In genomic region chr11:8685195-8685594, GRCm38 (mm10) we compare ENCODE assay signal across 22 mouse cellular contexts. TPM values are rescaled to one million over a fixed set of nuclear protein-coding genes. Genes with fewer than 3 reads are reported as not detected.
A peak's percentile ranks its signal among the peaks of the same experiment; 100 is the strongest.
DNase-seq lines count a peak whose midpoint lies in the region; ATAC-seq and TF ChIP-seq lines count a peak whose summit lies in the region.
"Had no signal": no experiment of that assay in that cellular context is flagged by ENCODE, and none has a peak within 500 bp of the region (broad histone marks: within the 10 kb centered on the region; RNA-seq: fewer than 3 reads in every experiment).

No protein-coding gene starts in this region.

- H3K4me3 ChIP-seq in macrophage (ENCODE audit: inconsistent target), result no peak overlapping the region
- H3K4me3 ChIP-seq in myocyte, result no peak overlapping the region
- H3K4me3 ChIP-seq: embryonic facial prominence, embryonic 10.5 days; forebrain, embryonic 13.5 days; gastrocnemius, adult 2 months; heart, embryonic 15.5 days; hindbrain, embryonic 10.5 days; intestine, embryonic 15.5 days had no signal

- TF ChIP-seq POLR2A in myocyte (IDR thresholded peaks at IDR 0.05; ENCODE audit: insufficient read length, low read depth), result no peak

- peak; percentile 75 for DNase-seq in 416B (ENCODE audit: low read depth)
- DNase-seq in Patski (ENCODE audit: low read depth, low spot score), result no peak
- DNase-seq in cerebellum, adult 11-12 months, result no peak
- DNase-seq in left cerebral cortex, adult 8-10 months (ENCODE audit: low spot score in 2 of 2), result no peak
- no peak for DNase-seq in embryo, embryonic 10.5 days (ENCODE audit: low spot score)
- DNase-seq: adrenal gland, adult 8-10 months; adrenal gland, postnatal 36 days; cerebellum, adult 8-10 months; cerebellum, postnatal 25 days; gastrocnemius, adult 2 months; gastrocnemius, postnatal 36 days; heart, adult 18-20 months; heart, postnatal 14 days had no signal

- no peaks in the 10 kb centered on the region for H3K36me3 ChIP-seq in macrophage (ENCODE audit: inconsistent target)
- H3K36me3 ChIP-seq in myocyte (ENCODE audit: control insufficient read depth, insufficient read depth), result no peaks in the 10 kb centered on the region
- H3K36me3 ChIP-seq: embryonic facial prominence, embryonic 10.5 days; heart, embryonic 15.5 days; hindbrain, embryonic 10.5 days; intestine, embryonic 15.5 days had no signal

- H3K4me2 ChIP-seq in myocyte (ENCODE audit: low read depth), result peak overlapping the region; percentile 70
- H3K4me2 ChIP-seq: forebrain, embryonic 13.5 days; heart, embryonic 11.5 days; heart, embryonic 15.5 days; hindbrain, embryonic 14.5 days; intestine, embryonic 15.5 days had no signal

- 0% methylated on average over 3 of the region's 3 CpGs for WGBS in macrophage (ENCODE audit: missing documents)

- H3K27me3 ChIP-seq in Patski (no peaks in the 10 kb centered on the region), myocyte (ENCODE audit: control insufficient read depth, insufficient read depth, insufficient read length) (no peaks in the 10 kb centered on the region)
- H3K27me3 ChIP-seq: forebrain, embryonic 13.5 days; heart, embryonic 15.5 days; intestine, embryonic 15.5 days had no signal

- ATAC-seq in Patski, result peak; percentile 33
- ATAC-seq: forebrain, embryonic 13.5 days; intestine, embryonic 15.5 days had no signal

- POLR2A ChIA-PET in Patski (lab: Charles Lee), result interaction anchor here (0.6 kb wide), 1 partner anchor 1490 kb away, joined by 3 read pairs; no protein-coding TSS in a partner anchor

- in situ Hi-C loops in Patski (cut with MboI; ENCODE audit: low pct_unique_long_range_greater_than_20kb), result no loop called here

- no peak for TF ChIP-seq CTCF in Patski (IDR thresholded peaks at IDR 0.05)

- CTCF ChIA-PET in Patski (lab: Charles Lee), result interaction anchor here (1.2 to 1.6 kb wide), 2 partner anchors 9 to 21 kb away, joined by 3 read pairs; no protein-coding TSS in a partner anchor

- H3K79me2 ChIP-seq in macrophage (ENCODE audit: inconsistent target) (no peaks in the 10 kb centered on the region), myocyte (ENCODE audit: control insufficient read depth, insufficient read depth) (no peaks in the 10 kb centered on the region)

- H3K27ac ChIP-seq in macrophage, result 0 out of 2 replicates have a peak overlapping the region, but pooled peaks have one; percentile 1
- H3K27ac ChIP-seq: forebrain, embryonic 13.5 days; gastrocnemius, adult 2 months; heart, embryonic 15.5 days; hindbrain, embryonic 10.5 days; hindbrain, embryonic 14.5 days; intestine, embryonic 15.5 days had no signal

- H3ac ChIP-seq in myocyte (ENCODE audit: control insufficient read depth, insufficient read length), result no peak overlapping the region

TF ChIP-seq in myocyte, 11 proteins besides CTCF, POLR2A, EP300 and RAD21:
- TF ChIP-seq MYOG (IDR thresholded peaks at IDR 0.05; ENCODE audit: control insufficient read depth in 1 of 3, insufficient read depth in 1 of 3, insufficient read length in 2 of 3, low read depth in 2 of 3) (peak in 1 of 3 experiments; percentile 61), MYOD1 (IDR thresholded peaks at IDR 0.05; ENCODE audit: control insufficient read depth in 1 of 3, insufficient read length in 2 of 3, low read depth in 2 of 3) (peak in 1 of 3 experiments; percentile 52), TCF3 (IDR thresholded peaks at IDR 0.05; ENCODE audit: insufficient read length, low read depth) (no peak), REST (IDR thresholded peaks at IDR 0.05; ENCODE audit: insufficient read depth, insufficient read length) (no peak), MAX (IDR thresholded peaks at IDR 0.05; ENCODE audit: low read depth) (peak; percentile 52), TCF12 (IDR thresholded peaks at IDR 0.05; ENCODE audit: insufficient read depth, poor library complexity, severe bottlenecking) (peak; percentile 4), USF1 (IDR thresholded peaks at IDR 0.05; ENCODE audit: low read depth) (no peak), POLR2AphosphoS2 (IDR thresholded peaks at IDR 0.05; ENCODE audit: insufficient read length, low read depth) (no peak), SRF (IDR thresholded peaks at IDR 0.05; ENCODE audit: control insufficient read depth, insufficient read length, low read depth) (no peak), CEBPB (IDR thresholded peaks at IDR 0.05; ENCODE audit: insufficient read depth, poor library complexity, severe bottlenecking) (peak; percentile 69; the same call in 1 of the 2 replicates), E2F4 (IDR thresholded peaks at IDR 0.05; ENCODE audit: insufficient read depth) (no peak)

RNA-seq across cellular contexts. Expression of gene Tns3, which starts 20.9 kb away (rescaled TPM):
- polyA plus RNA-seq in Patski (2021) (75.4 TPM), macrophage (2018) (60.8 to 91.8 TPM (median 81.9 TPM) in 3 replicates), myocyte (2012; fragmentation: generic; extraction: Trizol) (23.4 TPM)
- total RNA-seq in macrophage (2018; cell fraction: chromatin; rRNA removed), result 100 to 1,000 TPM; 135 to 354 (median 226) TPM
- 100 to 1,000 TPM in 18 of 26 experiments, 10 to 100 TPM in 8; 75.9 to 159 (median 107) TPM for total RNA-seq in macrophage (2018; cell fraction: cytosol; rRNA removed)
- total RNA-seq in macrophage (2018; cell fraction: nucleus; rRNA removed), result 100 to 1,000 TPM; 103 to 320 (median 161) TPM
- total RNA-seq in left cerebral cortex, adult 8-10 months (2022), result 10 to 100 TPM; 37.0 to 47.0 (median 41.1) TPM
